Mouse (Mus musculus): ENCODE measurements around the gene Prps1. TPM values are rescaled to one million over a fixed set of nuclear protein-coding genes. Genes with fewer than 3 reads are reported as not detected.

Prps1 gene
- polyA plus RNA-seq, 1 experiment from 2014 or later: 57.4 TPM

DNA sequence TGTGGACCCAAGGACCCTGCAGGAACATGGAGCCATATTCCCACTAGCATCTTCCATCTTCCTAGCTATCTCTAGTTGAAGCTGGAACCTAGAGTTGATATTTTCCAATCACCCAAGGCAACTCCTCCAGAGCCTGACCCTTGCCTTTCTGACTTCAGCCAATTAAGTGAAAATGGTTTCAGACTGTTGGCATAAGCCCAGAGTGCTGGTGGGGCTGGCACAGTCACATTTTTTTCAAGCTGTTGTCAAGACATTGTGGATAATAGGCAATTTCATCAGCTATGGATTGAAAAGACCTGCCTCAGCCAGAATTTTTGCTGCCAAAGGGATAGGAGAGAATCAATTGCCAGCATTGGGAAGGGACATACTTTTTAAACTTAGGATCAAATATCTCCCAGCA lies 18.5 kb upstream of the Prps1 start:
- Histone ChIP-seq H3K9me3 (replicated peaks; ENCODE audit: control insufficient read depth, low read length) (no peaks in the 10 kb centered on the region), H3K27ac (ENCODE audit: low read length) (no peak overlapping the region), H3K27me3 (ENCODE audit: control insufficient read depth, insufficient read depth, low read length) (peaks cover 3% of the 10 kb centered on the region), H3K36me3 (ENCODE audit: control insufficient read depth, insufficient read depth) (no peaks in the 10 kb centered on the region), H3K9ac (ENCODE audit: low read length) (no peak overlapping the region), H3K4me3 (ENCODE audit: low read length) (no peak overlapping the region), H3K4me1 (ENCODE audit: control insufficient read depth, insufficient read depth, low read length) (no peaks in the 10 kb centered on the region), H3K4me2 (ENCODE audit: low read depth, low read length) (no peak overlapping the region)
- no peak for ATAC-seq (replicated peaks; ENCODE audit: extremely low read depth, insufficient read depth, low FRiP score)

GRCm38 (mm10) chrX:140445551-140445950 lies 10.9 kb upstream of the Prps1 start:
- H3K4me3 ChIP-seq (ENCODE audit: low read length): no peak overlapping the region
- no peaks in the 10 kb centered on the region for H3K27me3 ChIP-seq (ENCODE audit: control insufficient read depth, insufficient read depth, low read length)
- no peaks in the 10 kb centered on the region for H3K9me3 ChIP-seq (replicated peaks; ENCODE audit: control insufficient read depth, low read length)
- no peaks in the 10 kb centered on the region for H3K36me3 ChIP-seq (ENCODE audit: control insufficient read depth, insufficient read depth)
- H3K4me1 ChIP-seq (ENCODE audit: control insufficient read depth, insufficient read depth, low read length): no peaks in the 10 kb centered on the region
- no peak overlapping the region for H3K27ac ChIP-seq (ENCODE audit: low read length)
- WGBS: 76% methylated on average over 13 of the region's 13 CpGs
- no peak for ATAC-seq (replicated peaks; ENCODE audit: extremely low read depth, insufficient read depth, low FRiP score)
- H3K4me2 ChIP-seq (ENCODE audit: low read depth, low read length): no peak overlapping the region
- no peak overlapping the region for H3K9ac ChIP-seq (ENCODE audit: low read length)

DNA sequence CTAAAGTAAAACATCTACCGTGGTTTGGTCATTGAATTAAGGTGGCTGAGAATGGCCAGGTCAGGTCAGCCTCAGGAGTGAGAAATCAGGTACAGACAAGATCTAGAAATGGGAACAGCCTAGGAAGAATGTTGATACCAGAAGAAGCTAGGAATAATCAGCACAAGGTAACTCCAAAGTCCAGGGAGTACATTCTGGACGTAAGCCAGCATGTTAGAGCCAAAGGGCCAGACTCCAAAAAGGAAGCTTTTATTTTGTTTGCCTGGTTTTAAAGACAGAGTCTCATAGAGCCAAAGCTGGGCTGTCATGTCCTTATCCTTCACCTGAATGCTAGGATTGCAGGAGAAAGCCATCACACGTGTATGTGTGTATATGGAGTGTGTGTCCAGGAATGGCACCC lies 6.3 kb upstream of the Prps1 start:
- Histone ChIP-seq H3K4me2 (ENCODE audit: low read depth, low read length) (no peak overlapping the region), H3K9me3 (replicated peaks; ENCODE audit: control insufficient read depth, low read length) (no peaks in the 10 kb centered on the region), H3K9ac (ENCODE audit: low read length) (no peak overlapping the region), H3K27ac (ENCODE audit: low read length) (no peak overlapping the region), H3K4me3 (ENCODE audit: low read length) (no peak overlapping the region), H3K4me1 (ENCODE audit: control insufficient read depth, insufficient read depth, low read length) (no peaks in the 10 kb centered on the region), H3K27me3 (ENCODE audit: control insufficient read depth, insufficient read depth, low read length) (no peaks in the 10 kb centered on the region), H3K36me3 (ENCODE audit: control insufficient read depth, insufficient read depth) (no peaks in the 10 kb centered on the region)
- ATAC-seq (replicated peaks; ENCODE audit: extremely low read depth, insufficient read depth, low FRiP score): no peak
- 57% methylated on average over 3 of the region's 3 CpGs for WGBS

GRCm38 (mm10) chrX:140456751-140457491 lies 508 bp downstream of the Prps1 start:
- no peaks in the 10 kb centered on the region for H3K9me3 ChIP-seq (replicated peaks; ENCODE audit: control insufficient read depth, low read length)
- H3K36me3 ChIP-seq (ENCODE audit: control insufficient read depth, insufficient read depth): no peaks in the 10 kb centered on the region
- WGBS: 17% methylated on average over 39 of the region's 39 CpGs
- no peak overlapping the region for H3K27ac ChIP-seq (ENCODE audit: low read length)
- H3K27me3 ChIP-seq (ENCODE audit: control insufficient read depth, insufficient read depth, low read length): no peaks in the 10 kb centered on the region
- peak overlapping the region; percentile 68 for H3K4me3 ChIP-seq (ENCODE audit: low read length)
- ATAC-seq (replicated peaks; ENCODE audit: extremely low read depth, insufficient read depth, low FRiP score): peak; percentile 45
- no peaks in the 10 kb centered on the region for H3K4me1 ChIP-seq (ENCODE audit: control insufficient read depth, insufficient read depth, low read length)
- peak overlapping the region; percentile 71 for H3K9ac ChIP-seq (ENCODE audit: low read length)
- H3K4me2 ChIP-seq (ENCODE audit: low read depth, low read length): peak overlapping the region; percentile 62

DNA sequence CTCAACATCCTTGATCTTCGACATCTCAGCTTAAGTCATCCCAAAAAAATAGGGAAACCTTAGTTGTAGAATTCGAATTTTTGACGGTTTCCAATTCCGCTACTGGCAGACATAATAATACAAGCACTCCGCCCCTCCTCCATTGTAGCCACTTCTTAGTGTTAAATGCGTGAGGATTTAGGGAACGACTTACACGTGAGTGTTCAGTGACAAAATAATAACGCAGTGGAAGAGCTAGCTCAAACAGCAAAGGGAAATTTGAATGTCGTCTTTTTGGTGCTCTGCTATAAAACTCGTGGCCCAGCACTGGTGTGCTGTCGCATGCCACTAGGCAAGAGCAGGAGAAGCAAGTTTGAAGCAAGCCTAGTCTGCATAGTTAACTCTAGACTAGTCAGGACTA lies 1.1 kb downstream of the Prps1 start:
- Histone ChIP-seq H3K4me3 (ENCODE audit: low read length) (peak overlapping the region; percentile 68), H3K27ac (ENCODE audit: low read length) (no peak overlapping the region), H3K4me2 (ENCODE audit: low read depth, low read length) (peak overlapping the region; percentile 62), H3K36me3 (ENCODE audit: control insufficient read depth, insufficient read depth) (no peaks in the 10 kb centered on the region), H3K27me3 (ENCODE audit: control insufficient read depth, insufficient read depth, low read length) (no peaks in the 10 kb centered on the region), H3K4me1 (ENCODE audit: control insufficient read depth, insufficient read depth, low read length) (no peaks in the 10 kb centered on the region), H3K9ac (ENCODE audit: low read length) (peak overlapping the region; percentile 71), H3K9me3 (replicated peaks; ENCODE audit: control insufficient read depth, low read length) (no peaks in the 10 kb centered on the region)
- WGBS: 15% methylated on average over 12 of the region's 12 CpGs
- no peak for ATAC-seq (replicated peaks; ENCODE audit: extremely low read depth, insufficient read depth, low FRiP score)

GRCm38 (mm10) chrX:140478231-140478630 lies 21.8 kb downstream of the Prps1 start:
- 84% methylated on average over 6 of the region's 6 CpGs for WGBS

GRCm38 (mm10) chrX:140479171-140479570 lies 22.8 kb downstream of the Prps1 start:
- Histone ChIP-seq H3K27me3 (ENCODE audit: control insufficient read depth, insufficient read depth, low read length) (peaks cover 2% of the 10 kb centered on the region; the same call in 1 of the 2 replicates), H3K4me1 (ENCODE audit: control insufficient read depth, insufficient read depth, low read length) (no peaks in the 10 kb centered on the region), H3K4me2 (ENCODE audit: low read depth, low read length) (no peak overlapping the region), H3K36me3 (ENCODE audit: control insufficient read depth, insufficient read depth) (peaks cover 3% of the 10 kb centered on the region; the same call in 1 of the 2 replicates), H3K4me3 (ENCODE audit: low read length) (no peak overlapping the region), H3K9ac (ENCODE audit: low read length) (no peak overlapping the region), H3K9me3 (replicated peaks; ENCODE audit: control insufficient read depth, low read length) (no peaks in the 10 kb centered on the region), H3K27ac (ENCODE audit: low read length) (no peak overlapping the region)
- 53% methylated on average over 5 of the region's 5 CpGs for WGBS
- no peak for ATAC-seq (replicated peaks; ENCODE audit: extremely low read depth, insufficient read depth, low FRiP score)

More at GRCm38 (mm10) chrX:140478231-140478630, 21.8 kb downstream of the Prps1 start:
- Histone ChIP-seq H3K4me1 (ENCODE audit: control insufficient read depth, insufficient read depth, low read length) (no peaks in the 10 kb centered on the region), H3K9ac (ENCODE audit: low read length) (no peak overlapping the region), H3K4me2 (ENCODE audit: low read depth, low read length) (no peak overlapping the region), H3K9me3 (replicated peaks; ENCODE audit: control insufficient read depth, low read length) (no peaks in the 10 kb centered on the region), H3K27ac (ENCODE audit: low read length) (no peak overlapping the region), H3K27me3 (ENCODE audit: control insufficient read depth, insufficient read depth, low read length) (peaks cover 2% of the 10 kb centered on the region; the same call in 1 of the 2 replicates), H3K4me3 (ENCODE audit: low read length) (no peak overlapping the region), H3K36me3 (ENCODE audit: control insufficient read depth, insufficient read depth) (peaks cover 3% of the 10 kb centered on the region; the same call in 1 of the 2 replicates)
- ATAC-seq (replicated peaks; ENCODE audit: extremely low read depth, insufficient read depth, low FRiP score): no peak

- Histone ChIP-seq H3K4me2 (ENCODE audit: low read depth, low read length) (no peak overlapping the region), H3K4me3 (ENCODE audit: low read length) (no peak overlapping the region), H3K9me3 (replicated peaks; ENCODE audit: control insufficient read depth, low read length) (no peaks in the 10 kb centered on the region), H3K36me3 (ENCODE audit: control insufficient read depth, insufficient read depth) (no peaks in the 10 kb centered on the region), H3K4me1 (ENCODE audit: control insufficient read depth, insufficient read depth, low read length) (0 out of 2 replicates have a peak, but pooled peaks cover 2% of the 10 kb centered on the region), H3K9ac (ENCODE audit: low read length) (no peak overlapping the region), H3K27ac (ENCODE audit: low read length) (no peak overlapping the region), H3K27me3 (ENCODE audit: control insufficient read depth, insufficient read depth, low read length) (no peaks in the 10 kb centered on the region)
- ATAC-seq (replicated peaks; ENCODE audit: extremely low read depth, insufficient read depth, low FRiP score): no peak
- 93% methylated on average over 1 of the region's 1 CpGs for WGBS
Measured at GRCm38 (mm10) chrX:140489174-140489573, 32.8 kb downstream of the Prps1 start.

- Histone ChIP-seq H3K9me3 (replicated peaks; ENCODE audit: control insufficient read depth, low read length) (no peaks in the 10 kb centered on the region), H3K27ac (ENCODE audit: low read length) (no peak overlapping the region), H3K4me2 (ENCODE audit: low read depth, low read length) (no peak overlapping the region), H3K27me3 (ENCODE audit: control insufficient read depth, insufficient read depth, low read length) (no peaks in the 10 kb centered on the region), H3K4me1 (ENCODE audit: control insufficient read depth, insufficient read depth, low read length) (0 out of 2 replicates have a peak, but pooled peaks cover 2% of the 10 kb centered on the region), H3K9ac (ENCODE audit: low read length) (no peak overlapping the region), H3K36me3 (ENCODE audit: control insufficient read depth, insufficient read depth) (no peaks in the 10 kb centered on the region), H3K4me3 (ENCODE audit: low read length) (no peak overlapping the region)
- ATAC-seq (replicated peaks; ENCODE audit: extremely low read depth, insufficient read depth, low FRiP score): no peak
- WGBS: 88% methylated on average over 3 of the region's 3 CpGs
Measured at GRCm38 (mm10) chrX:140490203-140490602, 33.8 kb downstream of the Prps1 start.

Measured in heart, embryonic 16.5 days (tissue).